Comparison of ENCODE assay signal across 10 mouse cellular contexts in the genomic region with DNA sequence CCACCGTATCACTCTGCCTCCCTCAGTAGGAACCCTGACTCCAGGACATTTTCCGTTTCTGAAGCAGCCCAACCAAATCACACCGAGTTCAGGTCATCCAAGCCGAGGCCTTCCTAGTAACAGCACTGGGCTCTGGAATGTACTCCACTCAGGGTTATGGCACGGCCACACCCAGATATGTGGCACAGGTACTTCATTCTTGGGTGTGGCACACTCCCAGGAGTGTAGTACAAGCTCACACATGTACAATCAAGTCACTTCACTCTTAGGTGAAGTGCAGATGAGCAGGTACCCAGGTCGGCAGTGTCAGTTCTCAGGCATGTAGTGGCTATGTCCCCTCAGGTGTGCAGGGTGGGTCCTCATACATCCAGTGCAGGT. TPM values are rescaled to one million over a fixed set of nuclear protein-coding genes. Genes with fewer than 3 reads are reported as not detected.
DNase-seq lines count a peak whose midpoint lies in the region; ATAC-seq and TF ChIP-seq lines count a peak whose summit lies in the region.
"Had no signal": no experiment of that assay in that cellular context is flagged by ENCODE, and none has a peak within 500 bp of the region (broad histone marks: within the 10 kb centered on the region; RNA-seq: fewer than 3 reads in every experiment).

No protein-coding gene starts in this region.

- no peaks in the 10 kb centered on the region for H3K4me1 ChIP-seq in forebrain, postnatal 0 days (ENCODE audit: insufficient read depth)
- H3K4me1 ChIP-seq in forebrain, embryonic 12.5 days = no peaks in the 10 kb centered on the region
- H3K4me1 ChIP-seq in embryonic facial prominence, embryonic 12.5 days = no peaks in the 10 kb centered on the region
- no peaks in the 10 kb centered on the region for H3K4me1 ChIP-seq in liver, embryonic 13.5 days (replicated peaks)
- H3K4me1 ChIP-seq: heart, embryonic 15.5 days had no signal

- peaks cover 41% of the 10 kb centered on the region for H3K36me3 ChIP-seq in forebrain, postnatal 0 days (ENCODE audit: insufficient read depth)
- H3K36me3 ChIP-seq in forebrain, embryonic 12.5 days (replicated peaks) = peaks cover 42% of the 10 kb centered on the region
- H3K36me3 ChIP-seq in embryonic facial prominence, embryonic 12.5 days = peaks cover 34% of the 10 kb centered on the region
- H3K36me3 ChIP-seq in liver, embryonic 13.5 days = peaks cover 37% of the 10 kb centered on the region

- peak; percentile 23; the same call in 1 of the 2 replicates for ATAC-seq in forebrain, postnatal 0 days
- ATAC-seq in forebrain, embryonic 12.5 days (ENCODE audit: low FRiP score) = no peak
- 0 out of 2 replicates have a peak, but pooled peaks have one; percentile 32 for ATAC-seq in embryonic facial prominence, embryonic 12.5 days (ENCODE audit: insufficient number of reproducible peaks, insufficient read depth, low FRiP score, low TSS enrichment)
- peak; percentile 45 for ATAC-seq in liver, embryonic 13.5 days (ENCODE audit: low read depth)
- ATAC-seq in monocyte, adult 5-6 weeks (replicated peaks; ENCODE audit: insufficient number of reproducible peaks, low FRiP score, low TSS enrichment, poor library complexity, severe bottlenecking) = 0 out of 2 replicates have a peak, but pooled peaks have one; percentile 9

- no peaks in the 10 kb centered on the region for H3K27me3 ChIP-seq in forebrain, postnatal 0 days (ENCODE audit: insufficient read depth, low read length)
- no peaks in the 10 kb centered on the region for H3K27me3 ChIP-seq in forebrain, embryonic 12.5 days
- no peaks in the 10 kb centered on the region for H3K27me3 ChIP-seq in embryonic facial prominence, embryonic 12.5 days
- H3K27me3 ChIP-seq in liver, embryonic 13.5 days = no peaks in the 10 kb centered on the region
- H3K27me3 ChIP-seq: heart, embryonic 15.5 days had no signal

- no peak for TF ChIP-seq CTCF in forebrain, postnatal 0 days (IDR thresholded peaks at IDR 0.05; ENCODE audit: low read depth)

- WGBS in forebrain, postnatal 0 days = 76% methylated on average over 6 of the region's 6 CpGs
- 81% methylated on average over 6 of the region's 6 CpGs for WGBS in forebrain, embryonic 12.5 days
- 77% methylated on average over 6 of the region's 6 CpGs for WGBS in embryonic facial prominence, embryonic 12.5 days
- WGBS in liver, embryonic 13.5 days (ENCODE audit: insufficient replicate concordance) = 67% methylated on average over 6 of the region's 6 CpGs

- H3K27ac ChIP-seq in forebrain, postnatal 0 days (ENCODE audit: low read depth, low read length) = no peak overlapping the region
- H3K27ac ChIP-seq in forebrain, embryonic 12.5 days = no peak overlapping the region
- no peak overlapping the region for H3K27ac ChIP-seq in embryonic facial prominence, embryonic 12.5 days
- no peak overlapping the region for H3K27ac ChIP-seq in liver, embryonic 13.5 days
- H3K27ac ChIP-seq: heart, embryonic 15.5 days had no signal

- H3K9ac ChIP-seq in forebrain, postnatal 0 days = no peak overlapping the region
- H3K9ac ChIP-seq in forebrain, embryonic 12.5 days = no peak overlapping the region
- H3K9ac ChIP-seq in embryonic facial prominence, embryonic 12.5 days = no peak overlapping the region
- no peak overlapping the region for H3K9ac ChIP-seq in liver, embryonic 13.5 days
- H3K9ac ChIP-seq: heart, embryonic 15.5 days had no signal

- no peak overlapping the region for H3K4me3 ChIP-seq in forebrain, postnatal 0 days (ENCODE audit: low read depth, low read length)
- no peak overlapping the region for H3K4me3 ChIP-seq in forebrain, embryonic 12.5 days (replicated peaks)
- H3K4me3 ChIP-seq in embryonic facial prominence, embryonic 12.5 days = no peak overlapping the region
- no peak overlapping the region for H3K4me3 ChIP-seq in liver, embryonic 13.5 days (replicated peaks)
- H3K4me3 ChIP-seq: erythroblast, embryonic 14.5 days; heart, embryonic 15.5 days had no signal

- H3K4me2 ChIP-seq in forebrain, postnatal 0 days (ENCODE audit: low read depth) = no peak overlapping the region
- no peak overlapping the region for H3K4me2 ChIP-seq in forebrain, embryonic 12.5 days
- no peak overlapping the region for H3K4me2 ChIP-seq in embryonic facial prominence, embryonic 12.5 days (replicated peaks)
- H3K4me2 ChIP-seq in liver, embryonic 13.5 days = no peak overlapping the region
- H3K4me2 ChIP-seq: heart, embryonic 15.5 days had no signal

- H3K9me3 ChIP-seq in forebrain, postnatal 0 days (ENCODE audit: low read length) = no peaks in the 10 kb centered on the region
- no peaks in the 10 kb centered on the region for H3K9me3 ChIP-seq in forebrain, embryonic 12.5 days
- no peaks in the 10 kb centered on the region for H3K9me3 ChIP-seq in embryonic facial prominence, embryonic 12.5 days
- no peaks in the 10 kb centered on the region for H3K9me3 ChIP-seq in liver, embryonic 13.5 days (replicated peaks)
- H3K9me3 ChIP-seq: heart, embryonic 15.5 days had no signal

- DNase-seq in forebrain, postnatal 0 days = no peak
- DNase-seq in liver, embryonic 13.5 days = no peak
- DNase-seq in thymus, adult 18-20 months = no peak
- DNase-seq in yolk sac, embryonic 10.5 days (ENCODE audit: low spot score) = no peak
- no peak for DNase-seq in cerebellum, postnatal 25 days

RNA-seq across cellular contexts. Expression of a gene that starts 9.5 kb away (rescaled TPM):
- total RNA-seq in forebrain, postnatal 0 days (2014; rRNA removed) = 2.1 and 2.9 TPM in 2 replicates
- polyA plus RNA-seq in forebrain, postnatal 0 days (2015; fragmentation: Nextera tagmentation; extraction: Ambion mirVana) = 0.64 and 0.80 TPM in 2 replicates
- 1.4 and 2.0 TPM in 2 replicates for polyA plus RNA-seq in forebrain, embryonic 12.5 days (2016; fragmentation: Nextera tagmentation; extraction: Ambion mirVana)
- 1.2 and 1.7 TPM in 2 replicates for polyA plus RNA-seq in embryonic facial prominence, embryonic 12.5 days (2016; fragmentation: Nextera tagmentation; extraction: Ambion mirVana)
- 0.13 TPM in 1 of 2 replicates, not detected in the other for polyA plus RNA-seq in liver, embryonic 13.5 days (2015; fragmentation: Nextera tagmentation; extraction: Ambion mirVana)
- total RNA-seq in monocyte, adult 5-6 weeks (2017) = 0.48 to 0.85 TPM (median 0.49 TPM) in 3 replicates

RNA-seq across cellular contexts. Expression of a gene that starts 15.8 kb away (rescaled TPM):
- total RNA-seq in forebrain, postnatal 0 days (2014; rRNA removed) = 97.7 and 127 TPM in 2 replicates
- 143 TPM in 2 replicates for polyA plus RNA-seq in forebrain, postnatal 0 days (2015; fragmentation: Nextera tagmentation; extraction: Ambion mirVana)
- 105 and 114 TPM in 2 replicates for polyA plus RNA-seq in forebrain, embryonic 12.5 days (2016; fragmentation: Nextera tagmentation; extraction: Ambion mirVana)
- 131 and 133 TPM in 2 replicates for polyA plus RNA-seq in embryonic facial prominence, embryonic 12.5 days (2016; fragmentation: Nextera tagmentation; extraction: Ambion mirVana)
- 86.2 and 89.7 TPM in 2 replicates for polyA plus RNA-seq in liver, embryonic 13.5 days (2015; fragmentation: Nextera tagmentation; extraction: Ambion mirVana)
- 116 to 130 TPM (median 125 TPM) in 3 replicates for total RNA-seq in monocyte, adult 5-6 weeks (2017)

RNA-seq across cellular contexts. Expression of a gene that starts 48.5 kb away (rescaled TPM):
- 91.5 and 166 TPM in 2 replicates for total RNA-seq in forebrain, postnatal 0 days (2014; rRNA removed)
- polyA plus RNA-seq in forebrain, postnatal 0 days (2015; fragmentation: Nextera tagmentation; extraction: Ambion mirVana) = 157 and 179 TPM in 2 replicates
- polyA plus RNA-seq in forebrain, embryonic 12.5 days (2016; fragmentation: Nextera tagmentation; extraction: Ambion mirVana) = 231 and 233 TPM in 2 replicates
- 230 and 238 TPM in 2 replicates for polyA plus RNA-seq in embryonic facial prominence, embryonic 12.5 days (2016; fragmentation: Nextera tagmentation; extraction: Ambion mirVana)
- 164 and 183 TPM in 2 replicates for polyA plus RNA-seq in liver, embryonic 13.5 days (2015; fragmentation: Nextera tagmentation; extraction: Ambion mirVana)
- 266 to 290 TPM (median 273 TPM) in 3 replicates for total RNA-seq in monocyte, adult 5-6 weeks (2017)

RNA-seq across cellular contexts. Expression of a gene that starts 48.5 kb away (rescaled TPM):
- total RNA-seq in forebrain, postnatal 0 days (2014; rRNA removed) = 22.2 and 34.2 TPM in 2 replicates
- polyA plus RNA-seq in forebrain, postnatal 0 days (2015; fragmentation: Nextera tagmentation; extraction: Ambion mirVana) = 35.1 and 39.8 TPM in 2 replicates
- 60.2 and 67.6 TPM in 2 replicates for polyA plus RNA-seq in forebrain, embryonic 12.5 days (2016; fragmentation: Nextera tagmentation; extraction: Ambion mirVana)
- polyA plus RNA-seq in embryonic facial prominence, embryonic 12.5 days (2016; fragmentation: Nextera tagmentation; extraction: Ambion mirVana) = 66.1 and 67.9 TPM in 2 replicates
- 22.3 and 31.7 TPM in 2 replicates for polyA plus RNA-seq in liver, embryonic 13.5 days (2015; fragmentation: Nextera tagmentation; extraction: Ambion mirVana)
- 30.2 to 39.4 TPM (median 31.4 TPM) in 3 replicates for total RNA-seq in monocyte, adult 5-6 weeks (2017)
